Mouse (Mus musculus) cerebellum, adult 11-12 months (tissue): Measurements from ENCODE around the gene Gipc3.

Source experiments
- DNase-seq: peaks from one replicate; pipeline ENCODE4 v3.0.0; 2022

The Gipc3 gene

GRCm38 (mm10) chr10:81298369-81299100 lies 44.5 kb downstream of the Gipc3 start:
- DNase-seq, result peak; percentile 55

- peak; percentile 54 for DNase-seq
These were observed 45.2 kb downstream of the Gipc3 start for GRCm38 (mm10) chr10:81297845-81298244.

GRCm38 (mm10) chr10:81297246-81297645 lies 45.8 kb downstream of the Gipc3 start:
- peak; percentile 42 for DNase-seq

- peak; percentile 75 for DNase-seq
These were observed 47.9 kb downstream of the Gipc3 start for GRCm38 (mm10) chr10:81295185-81295584.

- DNase-seq, result peak; percentile 92
These were observed 48.6 kb downstream of the Gipc3 start for GRCm38 (mm10) chr10:81294442-81294841.

- DNase-seq, result no peak
These were observed 49.6 kb downstream of the Gipc3 start for GRCm38 (mm10) chr10:81293334-81294030.

- DNase-seq, result peak; percentile 100
These were observed 50.3 kb downstream of the Gipc3 start, which contains the start of gene Pip5k1c for GRCm38 (mm10) chr10:81292554-81293333. Gene Pip5k1c, plus strand, starts transcription at chr10:81292963.

GRCm38 (mm10) chr10:81291511-81292104 lies 51.5 kb downstream of the Gipc3 start, which contains the start of gene Tjp3:
Gene Tjp3, minus strand, starts transcription at chr10:81291581.
- peak; percentile 58 for DNase-seq

- peak; percentile 74 for DNase-seq
These were observed 52.2 kb downstream of the Gipc3 start for GRCm38 (mm10) chr10:81290698-81291460.

GRCm38 (mm10) chr10:81289811-81290210 lies 53.3 kb downstream of the Gipc3 start:
- DNase-seq, result peak; percentile 62

GRCm38 (mm10) chr10:81289278-81289677 lies 53.8 kb downstream of the Gipc3 start:
- DNase-seq, result peak; percentile 77

GRCm38 (mm10) chr10:81288601-81289000 lies 54.5 kb downstream of the Gipc3 start:
- peak; percentile 57 for DNase-seq

- peak; percentile 69 for DNase-seq
These were observed 55.4 kb downstream of the Gipc3 start for GRCm38 (mm10) chr10:81287513-81288157.

- no peak for DNase-seq
These were observed 56.5 kb downstream of the Gipc3 start for GRCm38 (mm10) chr10:81286586-81286985.

GRCm38 (mm10) chr10:81285694-81286450 lies 57.2 kb downstream of the Gipc3 start:
- peak; percentile 76 for DNase-seq
